Mouse (Mus musculus) midbrain, embryonic 16.5 days (tissue): ENCODE results near the gene 1700067P10Rik. TPM values are rescaled to one million over a fixed set of nuclear protein-coding genes. Genes with fewer than 3 reads are reported as not detected.

Experiments
- ATAC-seq: fragments of 200-750 bp; cut with Nextera tagmentation; 2 replicates; pipeline ENCODE4 v1.8.0; 2017; ENCODE audit warnings: moderate TSS enrichment
- H3K27ac ChIP-seq: fragments of 300-500 bp; sonication (generic); 2 replicates; pipeline ENCODE4 v1.5.1; 2014; ENCODE audit warnings: mild to moderate bottlenecking, low read length, mixed read lengths
- H3K27me3 ChIP-seq: fragments of 300-500 bp; sonication (generic); 2 replicates; pipeline ENCODE4 v1.6.1; 2014; ENCODE audit warnings: low read depth, low read length, mixed read lengths; ENCODE audit not compliant: control insufficient read depth, insufficient read depth
- H3K36me3 ChIP-seq: fragments of 300-500 bp; sonication (generic); 2 replicates; pipeline ENCODE4 v1.6.1; 2014; ENCODE audit warnings: mild to moderate bottlenecking, low read length, moderate library complexity, mixed read lengths; ENCODE audit not compliant: control insufficient read depth, insufficient read depth
- H3K4me1 ChIP-seq: fragments of 300-500 bp; sonication (generic); 2 replicates; pipeline ENCODE4 v1.6.1; 2014; ENCODE audit warnings: mild to moderate bottlenecking, low read length, mixed read lengths; ENCODE audit not compliant: control insufficient read depth, insufficient read depth
- H3K4me2 ChIP-seq: fragments of 300-500 bp; sonication (generic); 2 replicates; pipeline ENCODE4 v1.6.1; 2014; ENCODE audit warnings: mild to moderate bottlenecking, low read length, mixed read lengths
- H3K4me3 ChIP-seq: fragments of 300-500 bp; sonication (generic); 2 replicates; pipeline ENCODE4 v1.5.1; 2014; ENCODE audit warnings: low read depth, mild to moderate bottlenecking, low read length, moderate library complexity, mixed read lengths
- H3K9ac ChIP-seq: fragments of 300-500 bp; sonication (generic); 2 replicates; pipeline ENCODE4 v1.6.1; 2014; ENCODE audit warnings: low read depth, low read length, mixed read lengths
- H3K9me3 ChIP-seq: fragments of 300-500 bp; sonication (generic); replicated peaks from 2 replicates; pipeline ENCODE4 v1.6.1; 2014; ENCODE audit warnings: mild to moderate bottlenecking, low read length, mixed read lengths; ENCODE audit not compliant: control insufficient read depth, poor library complexity, severe bottlenecking
- WGBS: fragments of 180-500 bp; shearing (Covaris S2); extraction: QIAGEN DNeasy Blood & Tissue Kit; methylation state at CpG from one replicate; pipeline ENCODE4 v1.1.7; 2014; 5-methylcytosine and 5-hydroxymethylcytosine counted together
- polyA plus RNA-seq: library from polyadenylated mRNA; unstranded; fragments of >200 nt; fragmentation: Nextera tagmentation; extraction: Ambion mirVana; gene quantifications from 2 replicates; pipeline ENCODE4 v1.2.1, GENCODE M21; 2015

The 1700067P10Rik gene
- polyA plus RNA-seq, 1 experiment from 2014 or later, result not detected

DNA sequence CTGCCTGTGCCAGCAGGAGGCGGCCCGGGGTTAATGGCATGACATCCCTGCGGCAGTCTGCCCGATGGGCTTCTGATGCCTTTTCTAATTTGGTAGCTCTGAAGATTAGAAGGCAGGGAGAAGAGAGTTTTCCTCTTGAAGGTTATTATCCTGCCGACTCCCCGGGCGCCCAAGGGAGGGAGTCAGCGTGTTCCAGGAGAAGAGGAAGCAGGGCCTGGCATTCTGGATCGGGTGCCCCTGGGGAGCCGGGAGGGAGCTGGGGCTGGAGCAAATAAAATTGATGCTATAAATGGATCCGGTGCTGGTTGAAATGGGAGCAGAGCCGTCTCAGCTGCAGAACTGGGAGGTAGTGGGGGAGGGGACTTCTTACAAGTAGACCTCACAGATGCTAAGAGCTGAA is 31.7 kb upstream of the 1700067P10Rik start:
- peak overlapping the region; percentile 26; the same call in 1 of the 2 replicates for H3K4me2 ChIP-seq
- no peaks in the 10 kb centered on the region for H3K27me3 ChIP-seq
- no peak overlapping the region for H3K4me3 ChIP-seq
- peaks cover 22% of the 10 kb centered on the region for H3K4me1 ChIP-seq
- H3K9ac ChIP-seq, result peak overlapping the region; percentile 8; the same call in 1 of the 2 replicates
- no peak overlapping the region; the same call in 1 of the 2 replicates for H3K27ac ChIP-seq
- ATAC-seq, result peak; percentile 41; the same call in 1 of the 2 replicates
- no peaks in the 10 kb centered on the region for H3K9me3 ChIP-seq
- no peaks in the 10 kb centered on the region for H3K36me3 ChIP-seq
- 5% methylated on average over 12 of the region's 12 CpGs for WGBS

DNA sequence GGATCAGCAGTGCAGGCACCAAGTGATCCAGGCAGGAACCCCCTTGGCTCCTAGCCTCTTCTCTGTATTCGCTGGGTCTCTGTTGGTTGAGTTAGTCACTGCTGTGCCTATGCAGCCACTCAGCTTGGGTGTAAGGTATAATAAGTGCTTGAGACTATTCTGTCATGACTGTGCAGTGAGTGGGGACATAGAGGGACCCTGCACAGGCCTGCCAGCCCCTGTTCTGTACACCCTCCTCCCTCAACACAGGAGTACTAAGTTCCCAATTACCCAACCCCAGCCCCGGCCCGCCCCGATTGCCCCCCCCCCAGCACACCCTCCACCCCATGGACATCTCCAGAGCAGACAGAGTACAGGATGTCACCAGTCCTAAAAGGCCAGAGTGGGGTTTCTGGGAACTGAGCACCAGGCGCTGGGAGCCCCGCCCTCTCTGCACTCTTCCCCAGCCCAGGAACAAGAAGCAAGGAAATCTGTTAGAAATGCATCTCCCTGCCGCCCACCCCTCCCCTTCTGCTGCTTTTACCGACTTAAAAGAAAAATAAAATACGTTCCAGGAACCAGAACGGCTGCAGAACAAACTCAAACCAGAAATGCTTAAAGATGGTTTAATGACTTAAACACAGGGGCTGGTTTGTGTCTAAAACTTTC is 24.8 kb upstream of the 1700067P10Rik start:
- peaks cover 8% of the 10 kb centered on the region; the same call in 1 of the 2 replicates for H3K4me1 ChIP-seq
- peak; percentile 54; the same call in 1 of the 2 replicates for ATAC-seq
- 41% methylated on average over 10 of the region's 10 CpGs for WGBS

DNA sequence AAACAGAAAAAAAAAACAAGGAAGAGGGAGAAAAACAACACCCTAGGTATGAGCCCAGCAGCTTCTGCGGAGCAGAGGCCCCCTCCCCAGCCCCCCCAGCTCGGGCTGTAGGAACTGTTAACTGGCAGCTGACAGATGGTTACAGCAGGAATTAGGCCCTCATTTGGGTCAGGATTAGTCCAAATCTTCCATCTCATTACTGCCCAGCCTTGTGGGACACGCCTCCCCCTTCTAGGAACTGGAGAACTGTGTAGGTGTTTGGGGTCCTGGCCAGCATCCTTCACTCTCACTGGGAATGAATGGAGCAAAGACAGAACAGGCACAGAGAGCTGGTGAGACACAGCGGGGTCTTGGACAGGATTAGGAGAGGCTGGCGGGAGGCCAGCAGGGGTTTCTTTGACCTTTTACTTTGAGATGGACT is 24.0 kb upstream of the 1700067P10Rik start:
- no peaks in the 10 kb centered on the region for H3K9me3 ChIP-seq
- H3K4me3 ChIP-seq, result no peak overlapping the region
- H3K4me2 ChIP-seq, result no peak overlapping the region
- 18% methylated on average over 5 of the region's 5 CpGs for WGBS
- no peaks in the 10 kb centered on the region for H3K36me3 ChIP-seq
- peaks cover 8% of the 10 kb centered on the region; the same call in 1 of the 2 replicates for H3K4me1 ChIP-seq
- ATAC-seq, result no peak
- H3K9ac ChIP-seq, result no peak overlapping the region
- no peak overlapping the region for H3K27ac ChIP-seq
- H3K27me3 ChIP-seq, result no peaks in the 10 kb centered on the region

More for the DNA sequence above, 24.8 kb upstream of the 1700067P10Rik start:
- H3K36me3 ChIP-seq, result no peaks in the 10 kb centered on the region
- no peak overlapping the region for H3K27ac ChIP-seq
- H3K9ac ChIP-seq, result no peak overlapping the region
- no peaks in the 10 kb centered on the region for H3K9me3 ChIP-seq
- no peaks in the 10 kb centered on the region for H3K27me3 ChIP-seq
- no peak overlapping the region for H3K4me3 ChIP-seq
- H3K4me2 ChIP-seq, result no peak overlapping the region

DNA sequence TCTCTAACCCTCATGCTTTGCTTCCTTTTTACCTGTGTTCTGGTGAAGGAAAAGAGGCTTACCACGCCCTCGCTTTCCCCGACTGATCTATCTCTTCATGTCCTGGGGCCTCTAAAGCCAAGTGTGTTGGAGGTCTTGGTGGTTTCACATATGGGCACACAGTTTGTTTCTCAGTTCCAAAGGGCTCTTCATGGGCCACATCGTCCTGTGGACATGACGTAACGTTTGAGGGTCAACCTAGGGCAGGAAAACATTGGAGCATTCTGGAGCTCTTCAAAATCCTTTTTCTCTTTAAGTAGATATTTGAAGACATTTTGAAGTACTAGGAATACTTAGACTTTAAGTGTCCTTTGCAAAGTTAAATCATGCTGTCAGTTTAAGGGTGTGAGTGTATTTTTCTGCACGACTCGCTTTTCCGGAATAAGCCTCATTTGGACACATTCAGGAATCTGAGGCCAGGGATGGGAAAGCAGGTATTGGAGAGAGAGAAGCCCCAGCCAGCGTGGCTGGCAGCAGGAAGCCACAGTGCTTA is 22.0 kb upstream of the 1700067P10Rik start:
- no peaks in the 10 kb centered on the region for H3K36me3 ChIP-seq
- no peak overlapping the region for H3K4me2 ChIP-seq
- no peaks in the 10 kb centered on the region for H3K27me3 ChIP-seq
- WGBS, result 70% methylated on average over 10 of the region's 10 CpGs
- H3K9ac ChIP-seq, result no peak overlapping the region
- H3K27ac ChIP-seq, result no peak overlapping the region
- no peak overlapping the region for H3K4me3 ChIP-seq
- ATAC-seq, result no peak
- no peaks in the 10 kb centered on the region for H3K9me3 ChIP-seq
- peaks cover 8% of the 10 kb centered on the region; the same call in 1 of the 2 replicates for H3K4me1 ChIP-seq

DNA sequence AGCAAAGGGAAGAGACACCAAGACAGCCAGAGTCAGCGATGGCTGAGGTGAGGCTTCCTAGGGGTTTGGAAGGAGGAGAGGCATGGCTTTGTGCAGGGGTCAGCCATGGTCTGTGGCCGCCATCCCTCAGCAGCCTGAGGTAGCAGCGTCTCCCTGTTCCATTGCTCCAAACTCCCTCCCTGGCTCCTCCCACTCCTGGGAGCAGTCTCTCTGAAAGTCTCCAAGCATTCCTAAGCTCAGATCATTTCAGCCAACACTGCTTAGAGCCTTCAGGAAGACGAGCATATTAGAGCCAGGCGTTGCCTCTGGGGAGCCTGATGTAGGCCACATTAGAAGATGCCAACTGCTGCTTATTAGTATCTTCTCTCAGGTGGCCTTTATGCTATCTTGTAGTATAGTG is 21.4 kb upstream of the 1700067P10Rik start:
- Histone ChIP-seq H3K4me1 (peaks cover 8% of the 10 kb centered on the region; the same call in 1 of the 2 replicates), H3K4me3 (no peak overlapping the region), H3K36me3 (no peaks in the 10 kb centered on the region), H3K27me3 (no peaks in the 10 kb centered on the region), H3K9me3 (no peaks in the 10 kb centered on the region), H3K27ac (no peak overlapping the region), H3K9ac (no peak overlapping the region), H3K4me2 (no peak overlapping the region)
- no peak for ATAC-seq
- 24% methylated on average over 5 of the region's 5 CpGs for WGBS

DNA sequence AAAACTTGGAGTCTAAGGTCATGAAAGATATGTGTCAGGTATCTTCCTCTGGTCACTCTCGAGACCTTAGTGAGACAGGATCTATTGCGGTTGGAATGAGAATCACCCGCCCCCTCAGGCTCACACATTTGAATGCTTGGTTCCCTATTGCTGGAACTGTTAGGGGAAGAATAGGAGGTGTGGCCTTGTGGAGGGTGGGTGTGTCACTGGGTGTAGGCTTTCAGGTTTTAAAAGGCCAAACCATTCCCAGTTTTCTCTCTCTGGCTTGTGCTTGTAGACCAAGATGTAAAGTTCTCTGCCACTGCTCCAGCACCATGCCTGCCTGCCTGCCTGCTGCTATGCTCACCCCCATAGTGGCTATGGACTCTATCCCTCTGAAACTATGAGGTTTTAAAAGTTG is 8.5 kb upstream of the 1700067P10Rik start:
- Histone ChIP-seq H3K4me2 (no peak overlapping the region), H3K9ac (no peak overlapping the region), H3K9me3 (no peaks in the 10 kb centered on the region), H3K27me3 (no peaks in the 10 kb centered on the region), H3K36me3 (no peaks in the 10 kb centered on the region), H3K4me1 (no peaks in the 10 kb centered on the region), H3K4me3 (no peak overlapping the region), H3K27ac (no peak overlapping the region)
- no peak for ATAC-seq
- 55% methylated on average over 3 of the region's 3 CpGs for WGBS

DNA sequence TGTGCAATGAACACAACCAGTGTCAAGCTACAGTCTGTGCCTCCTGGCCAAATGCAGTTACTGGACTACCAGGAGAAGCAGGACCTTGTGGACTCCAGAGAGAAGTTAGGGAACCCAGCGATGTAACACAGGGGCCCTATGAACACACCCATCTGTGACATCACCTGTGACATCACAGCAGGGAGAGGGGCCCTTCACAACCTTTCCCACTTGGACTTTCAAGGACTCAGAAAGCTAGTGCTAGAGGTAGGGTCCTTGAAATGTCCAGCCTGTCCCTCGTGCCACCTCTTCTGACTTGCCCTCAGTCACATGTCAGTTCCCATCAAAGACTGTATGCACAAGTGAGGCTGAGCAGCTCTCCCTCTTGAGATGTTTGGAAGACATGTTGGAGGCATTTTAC is 327 bp downstream of the 1700067P10Rik start:
- WGBS, result 89% methylated on average over 2 of the region's 2 CpGs
- H3K4me2 ChIP-seq, result no peak overlapping the region
- peaks cover 5% of the 10 kb centered on the region; the same call in 1 of the 2 replicates for H3K27me3 ChIP-seq
- no peak for ATAC-seq
- H3K4me3 ChIP-seq, result no peak overlapping the region
- H3K36me3 ChIP-seq, result no peaks in the 10 kb centered on the region
- no peak overlapping the region for H3K27ac ChIP-seq
- H3K9me3 ChIP-seq, result no peaks in the 10 kb centered on the region
- H3K9ac ChIP-seq, result no peak overlapping the region
- H3K4me1 ChIP-seq, result no peaks in the 10 kb centered on the region; the same call in 1 of the 2 replicates

DNA sequence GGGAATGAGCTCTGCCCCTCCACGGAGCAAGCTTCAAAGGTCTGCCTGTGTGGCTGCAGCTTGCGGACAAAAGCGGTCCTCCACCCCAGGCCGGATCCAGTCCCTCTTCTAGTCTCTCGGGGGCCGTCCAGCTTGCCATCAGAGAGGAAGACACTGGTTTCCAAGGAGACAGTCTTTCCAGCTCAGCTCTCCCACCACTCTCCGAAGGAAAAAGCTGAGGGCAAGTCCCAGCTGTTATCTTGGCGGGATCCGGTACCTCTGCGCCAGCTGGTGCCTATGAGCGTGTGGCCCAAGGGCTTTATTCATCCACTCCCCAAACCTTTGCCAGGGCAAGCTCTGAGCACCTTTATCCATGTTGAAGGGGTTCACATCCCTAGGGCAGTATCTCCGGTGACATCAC is 1.2 kb downstream of the 1700067P10Rik start:
- Histone ChIP-seq H3K27me3 (peaks cover 8% of the 10 kb centered on the region), H3K4me3 (no peak overlapping the region), H3K4me1 (no peaks in the 10 kb centered on the region; the same call in 1 of the 2 replicates), H3K27ac (no peak overlapping the region), H3K9ac (no peak overlapping the region), H3K9me3 (no peaks in the 10 kb centered on the region), H3K4me2 (no peak overlapping the region), H3K36me3 (no peaks in the 10 kb centered on the region)
- 48% methylated on average over 12 of the region's 12 CpGs for WGBS
- ATAC-seq, result no peak

DNA sequence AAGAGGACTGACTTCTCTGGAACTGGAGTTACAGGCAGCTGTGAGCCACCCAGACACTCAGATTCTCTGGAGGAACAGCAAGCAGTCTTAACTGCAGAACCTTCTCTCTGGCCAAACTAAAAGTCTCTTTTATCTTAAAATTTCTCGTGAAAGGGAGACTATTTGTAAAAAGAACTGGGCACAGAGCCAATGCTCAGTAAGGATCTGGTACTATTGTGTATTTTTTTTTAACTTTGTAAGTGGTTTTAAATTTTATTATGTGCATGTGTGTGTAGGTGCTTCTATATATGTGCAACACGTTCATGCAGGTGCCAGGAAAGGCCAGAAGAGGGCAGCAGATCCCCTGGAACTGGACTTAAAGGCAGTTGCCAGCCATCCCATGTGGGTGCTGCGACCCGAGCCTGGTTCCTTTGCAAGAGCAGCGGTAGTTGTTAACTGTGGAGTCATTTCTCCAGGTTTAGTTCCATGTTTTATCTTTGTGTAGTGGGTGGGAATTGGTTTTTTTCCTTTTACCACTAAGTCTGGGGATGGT is 4.2 kb downstream of the 1700067P10Rik start:
- H3K4me3 ChIP-seq, result no peak overlapping the region
- peaks cover 19% of the 10 kb centered on the region for H3K4me1 ChIP-seq
- no peaks in the 10 kb centered on the region for H3K9me3 ChIP-seq
- no peak for ATAC-seq
- no peak overlapping the region for H3K4me2 ChIP-seq
- no peak overlapping the region for H3K27ac ChIP-seq
- H3K27me3 ChIP-seq, result peaks cover 21% of the 10 kb centered on the region
- WGBS, result 71% methylated on average over 5 of the region's 5 CpGs
- H3K36me3 ChIP-seq, result no peaks in the 10 kb centered on the region
- no peak overlapping the region for H3K9ac ChIP-seq
